Comparison of ENCODE assay signal across 1 mouse cellular context in genomic region chr2:173026286-173026685, GRCm38 (mm10).
TF ChIP-seq lines count a peak whose summit lies in the region.

No protein-coding gene starts in this region.

TF ChIP-seq in CH12.LX, 34 proteins besides CTCF, POLR2A, EP300 and RAD21:
- TF ChIP-seq USF2 (conservative IDR thresholded peaks at IDR 0.05; ENCODE audit: low read depth, low read length), result no peak
- no peak for TF ChIP-seq POLR2AphosphoS2 (IDR thresholded peaks at IDR 0.05; ENCODE audit: low read depth, low read length)
- no peak for TF ChIP-seq ZC3H11A (IDR thresholded peaks at IDR 0.05; ENCODE audit: low read depth, low read length)
- TF ChIP-seq NELFE (IDR thresholded peaks at IDR 0.05; ENCODE audit: low read depth, low read length), result no peak
- TF ChIP-seq KAT2A (IDR thresholded peaks at IDR 0.05; ENCODE audit: insufficient replicate concordance, low read length), result no peak
- no peak for TF ChIP-seq MYC (IDR thresholded peaks at IDR 0.05; ENCODE audit: low read depth, low read length)
- TF ChIP-seq RCOR1 (conservative IDR thresholded peaks at IDR 0.05; ENCODE audit: low read depth, low read length), result no peak
- TF ChIP-seq HCFC1 (IDR thresholded peaks at IDR 0.05; ENCODE audit: low read depth, low read length), result no peak
- TF ChIP-seq NRF1 (IDR thresholded peaks at IDR 0.05; ENCODE audit: low read depth, low read length), result no peak
- TF ChIP-seq IRF4 (IDR thresholded peaks at IDR 0.05; ENCODE audit: low read depth, low read length), result no peak
- no peak for TF ChIP-seq PAX5 (IDR thresholded peaks at IDR 0.05; ENCODE audit: low read length)
- TF ChIP-seq CHD1 (IDR thresholded peaks at IDR 0.05; ENCODE audit: low read depth, low read length), result no peak
- TF ChIP-seq JUND (conservative IDR thresholded peaks at IDR 0.05; ENCODE audit: low read depth, low read length), result no peak
- TF ChIP-seq ZNF384 (IDR thresholded peaks at IDR 0.05; ENCODE audit: low read depth, low read length), result no peak
- no peak for TF ChIP-seq ZMIZ1 (IDR thresholded peaks at IDR 0.05; ENCODE audit: low read depth, low read length)
- TF ChIP-seq ETS1 (conservative IDR thresholded peaks at IDR 0.05; ENCODE audit: low read depth, low read length), result no peak
- no peak for TF ChIP-seq ZKSCAN1 (IDR thresholded peaks at IDR 0.05; ENCODE audit: borderline replicate concordance, low read depth, low read length)
- no peak for TF ChIP-seq MAX (IDR thresholded peaks at IDR 0.05; ENCODE audit: low read length)
TF ChIP-seq in CH12.LX: peak in this region for 0.
